Mouse (Mus musculus): Measurements from ENCODE around the gene Slc8a3.

The Slc8a3 gene

DNA sequence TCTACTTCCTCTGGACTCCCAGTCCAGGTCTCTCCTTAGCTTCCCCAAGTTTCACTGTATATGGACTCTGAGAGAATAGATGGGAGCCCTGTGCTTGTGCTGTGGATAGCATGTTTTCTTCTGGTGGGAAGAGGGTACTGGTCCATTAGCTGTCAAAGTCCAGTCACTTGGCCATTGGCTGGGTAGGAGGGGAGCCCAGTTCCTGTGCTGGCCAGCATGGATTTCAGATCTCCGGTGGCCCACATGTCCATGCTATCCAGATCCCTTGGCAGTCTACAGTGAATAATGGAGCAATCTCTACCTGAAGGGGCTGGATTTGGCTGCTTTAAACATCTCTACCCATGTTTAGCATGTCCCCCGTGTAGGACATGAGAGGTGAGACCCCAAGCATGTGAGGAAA lies 148.0 kb downstream of the Slc8a3 start:
- no peak for DNase-seq (ENCODE audit: low read depth, low spot score)

DNA sequence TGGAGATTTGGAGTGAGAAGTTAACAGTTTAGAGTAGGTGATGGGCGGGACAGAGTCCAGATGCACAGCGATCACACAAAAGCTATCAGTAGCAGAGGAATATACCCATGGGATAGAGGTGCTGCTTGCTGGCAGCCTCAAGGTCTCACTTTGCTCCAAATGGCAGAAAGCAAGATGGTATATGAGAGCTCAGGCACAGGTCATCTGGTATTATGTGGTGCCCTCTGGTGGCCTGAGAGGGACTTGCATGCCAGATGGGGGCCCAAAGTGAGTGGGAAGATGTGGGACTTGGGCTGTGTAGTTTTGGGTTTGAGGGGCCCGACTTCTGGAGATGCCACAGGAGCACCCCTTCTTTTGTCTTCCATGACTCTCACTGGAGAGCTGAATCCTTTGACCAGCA lies 150.9 kb downstream of the Slc8a3 start:
- DNase-seq (ENCODE audit: low read depth, low spot score) = peak; percentile 66

DNA sequence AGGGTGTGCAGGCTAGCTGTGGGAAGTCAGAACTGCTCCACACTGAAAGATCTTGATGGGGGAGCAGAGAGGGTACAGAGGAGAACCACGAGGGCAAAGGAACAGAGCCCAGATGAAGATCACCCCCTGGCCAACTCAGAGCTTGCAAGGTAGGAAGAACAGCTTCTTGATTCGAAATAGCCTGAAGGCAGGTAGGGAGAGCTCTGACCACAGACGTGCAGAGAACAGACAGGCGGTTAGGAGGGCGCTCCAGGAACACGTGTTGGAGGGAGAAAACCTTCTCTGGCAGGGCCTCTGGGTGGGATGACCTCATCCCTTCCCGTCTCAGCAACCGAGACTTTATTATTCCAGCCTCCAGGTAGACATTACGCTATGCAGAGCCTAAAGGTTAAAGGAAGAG lies 157.7 kb downstream of the Slc8a3 start:
- no peak for DNase-seq (ENCODE audit: low read depth, low spot score)

DNA sequence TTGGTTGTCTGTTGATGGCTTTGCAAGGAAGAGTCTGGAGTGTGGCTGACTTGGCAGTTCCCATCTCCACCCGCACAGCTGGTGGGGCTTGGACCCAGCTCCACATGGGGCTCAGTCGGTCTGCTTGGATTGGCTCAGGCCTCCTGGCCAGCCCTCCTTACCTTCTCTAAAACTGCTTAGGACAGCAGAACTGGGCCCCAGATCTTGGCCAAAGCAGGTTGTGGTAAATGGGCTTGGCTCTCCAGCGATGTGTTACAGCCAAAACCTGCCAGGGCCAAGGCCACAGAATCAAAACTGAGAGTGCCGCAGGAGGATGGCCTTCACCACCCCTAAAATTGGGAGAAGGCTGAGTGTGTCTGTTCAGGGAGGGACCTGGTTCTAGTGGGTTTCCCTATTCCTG lies 159.1 kb downstream of the Slc8a3 start:
- DNase-seq (ENCODE audit: low read depth, low spot score) = no peak

DNA sequence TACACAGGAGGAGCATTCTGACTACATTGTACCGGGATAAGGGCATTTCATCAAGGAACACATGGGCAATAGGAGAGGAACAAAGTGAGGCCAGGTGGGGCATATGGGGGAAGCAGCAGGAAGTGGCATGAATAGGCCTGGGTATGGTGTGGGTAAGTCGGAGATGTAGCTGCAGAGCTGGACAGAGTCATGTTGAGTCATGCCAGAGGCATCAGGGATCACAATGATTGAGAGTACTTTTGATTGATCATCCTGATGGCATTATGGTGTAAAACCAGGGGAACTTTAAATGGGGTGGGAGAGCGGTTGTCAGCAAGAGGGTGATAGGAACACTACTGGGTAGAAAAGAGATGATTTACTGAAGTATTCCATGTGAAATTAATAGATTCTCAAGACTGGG lies 160.0 kb downstream of the Slc8a3 start:
- DNase-seq (ENCODE audit: low read depth, low spot score) = no peak

DNA sequence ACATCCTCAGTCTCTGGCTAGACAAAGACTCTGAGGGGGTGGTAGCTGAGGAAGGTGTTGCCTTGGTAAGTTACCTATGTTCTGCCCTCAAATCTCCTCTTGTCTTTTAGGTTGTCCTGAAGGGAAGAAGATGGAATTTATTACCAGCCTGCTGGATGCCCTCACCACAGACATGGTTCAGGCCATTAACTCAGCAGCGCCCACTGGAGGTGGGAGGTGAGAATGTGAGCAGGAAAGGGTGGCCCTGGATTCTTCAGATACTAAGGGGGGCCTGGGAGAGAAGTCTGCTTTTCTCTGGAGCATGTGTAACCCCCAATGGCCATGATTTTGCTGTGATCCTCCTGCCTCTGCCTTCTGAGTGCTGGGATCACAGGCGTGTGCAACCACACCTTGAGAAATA lies 162.9 kb downstream of the Slc8a3 start:
- no peak for DNase-seq (ENCODE audit: low read depth, low spot score)

DNA sequence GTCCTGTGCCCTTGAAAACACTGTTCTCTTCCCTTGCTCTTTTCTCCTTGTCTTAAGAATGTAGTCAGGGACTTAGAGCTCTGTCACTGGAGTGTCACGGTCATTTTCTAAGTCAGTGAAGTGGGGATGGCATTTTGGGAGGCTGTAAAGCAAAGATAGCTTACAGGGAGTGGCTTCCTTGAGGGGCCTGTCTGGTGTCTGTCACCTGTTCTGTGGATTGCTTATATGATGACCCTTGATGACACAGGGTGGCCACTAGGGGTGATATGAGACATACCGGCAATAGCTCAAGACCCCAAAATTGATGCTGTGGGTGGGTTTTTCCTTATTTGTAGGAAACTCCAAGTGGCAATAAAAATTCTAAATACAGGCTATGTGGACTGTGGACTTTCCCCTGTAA lies 164.5 kb downstream of the Slc8a3 start:
- peak; percentile 35 for DNase-seq (ENCODE audit: low read depth, low spot score)

DNA sequence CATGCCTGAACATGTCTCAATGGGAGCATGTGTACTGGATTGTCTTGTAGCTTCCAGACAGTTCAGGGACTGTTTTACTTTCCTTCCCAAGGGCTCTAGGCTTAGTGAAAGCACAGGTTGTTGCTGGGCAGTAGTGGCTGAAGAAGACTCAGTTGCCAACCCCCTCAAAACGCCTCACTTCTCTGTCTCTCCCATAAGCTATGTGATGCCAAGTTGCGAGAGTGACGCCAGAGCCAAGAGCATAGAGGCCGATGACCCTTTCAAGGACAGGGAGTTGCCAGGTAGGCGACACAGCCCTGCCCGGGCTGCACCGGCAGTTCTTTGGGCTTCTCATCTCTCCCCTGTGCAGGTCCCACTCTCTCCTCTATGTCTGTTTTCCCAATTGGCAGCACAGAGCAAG lies 164.9 kb downstream of the Slc8a3 start:
- DNase-seq (ENCODE audit: low read depth, low spot score) = peak; percentile 31

DNA sequence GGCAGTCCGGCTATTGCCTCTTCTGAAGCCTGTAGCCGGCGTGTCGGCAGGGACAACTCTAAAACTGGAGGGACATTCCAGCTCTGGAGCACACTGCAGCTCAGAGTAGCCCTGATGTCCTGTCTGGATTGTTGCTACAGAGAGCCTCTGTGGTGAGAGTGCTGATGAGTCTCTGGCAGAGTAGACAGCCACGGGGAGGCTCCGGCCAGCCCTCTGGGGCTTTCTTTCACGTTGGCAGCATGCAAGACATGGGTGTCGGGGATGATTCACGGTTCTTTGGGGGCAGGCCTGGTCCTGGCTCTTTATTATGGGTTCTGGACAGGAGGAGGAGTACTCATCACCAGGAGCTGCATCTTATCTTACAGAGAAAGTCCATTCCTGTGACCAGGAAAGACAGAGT lies 165.8 kb downstream of the Slc8a3 start:
- DNase-seq (ENCODE audit: low read depth, low spot score) = peak; percentile 8

DNA sequence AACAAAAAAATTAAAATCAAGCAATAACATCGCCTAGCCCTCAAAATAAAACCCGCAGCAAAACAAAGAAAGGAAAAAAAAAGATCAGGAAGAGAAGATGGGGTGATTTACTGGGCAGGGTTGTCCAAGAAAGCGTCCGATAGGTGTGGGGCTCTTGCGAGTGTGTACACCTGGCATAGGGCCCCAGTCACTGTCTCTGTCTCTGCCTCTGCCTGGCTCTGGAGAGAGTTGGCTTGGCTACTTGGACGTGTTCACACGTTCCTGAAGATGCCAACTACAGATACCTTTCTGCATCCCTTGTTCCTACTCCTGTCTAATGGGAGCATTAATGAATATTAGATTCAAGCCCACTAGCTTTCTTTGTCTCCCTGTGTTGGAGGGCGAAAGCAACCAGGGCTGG lies 166.4 kb downstream of the Slc8a3 start:
- DNase-seq (ENCODE audit: low read depth, low spot score) = no peak

DNA sequence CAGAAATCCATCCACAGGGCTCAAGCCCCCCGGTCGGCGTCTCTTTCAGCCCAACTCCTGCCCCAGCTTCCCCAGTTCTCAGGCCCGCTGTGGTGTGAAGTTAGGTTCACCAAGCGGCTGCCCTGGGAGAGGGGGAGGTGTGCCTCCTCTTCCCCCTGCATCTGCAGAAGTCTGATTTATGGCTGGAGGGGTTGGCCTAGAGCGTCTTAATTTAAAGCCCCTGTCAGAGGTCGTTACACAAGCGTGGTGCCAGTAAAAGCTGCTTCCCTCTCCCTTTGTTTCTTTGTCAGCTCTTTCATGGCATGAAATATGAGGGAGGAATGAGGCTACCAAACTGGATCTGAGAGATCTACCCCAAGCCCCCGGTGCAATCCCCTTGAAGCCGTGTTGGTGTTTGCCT lies 166.9 kb downstream of the Slc8a3 start:
- DNase-seq (ENCODE audit: low read depth, low spot score) = no peak

DNA sequence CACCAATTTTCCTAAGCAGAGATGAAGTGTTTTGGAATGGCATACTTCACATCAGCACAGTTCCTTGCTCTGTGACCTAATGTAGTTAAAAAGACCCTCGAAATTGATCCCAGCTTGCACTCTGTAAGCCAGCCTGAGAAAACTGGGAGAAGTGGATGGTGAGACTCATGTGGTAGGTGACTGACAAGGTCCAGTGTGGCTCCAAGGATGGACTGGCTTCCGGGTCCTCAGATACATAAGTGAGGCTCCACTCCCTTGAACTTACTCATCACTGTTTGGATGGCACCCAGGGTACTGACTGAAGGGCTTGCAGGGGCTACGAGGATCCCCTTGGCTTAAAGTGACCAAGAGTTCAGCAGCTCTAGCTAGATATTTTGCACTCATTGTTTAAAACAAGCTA lies 169.4 kb downstream of the Slc8a3 start:
- DNase-seq (ENCODE audit: low read depth, low spot score) = no peak

DNA sequence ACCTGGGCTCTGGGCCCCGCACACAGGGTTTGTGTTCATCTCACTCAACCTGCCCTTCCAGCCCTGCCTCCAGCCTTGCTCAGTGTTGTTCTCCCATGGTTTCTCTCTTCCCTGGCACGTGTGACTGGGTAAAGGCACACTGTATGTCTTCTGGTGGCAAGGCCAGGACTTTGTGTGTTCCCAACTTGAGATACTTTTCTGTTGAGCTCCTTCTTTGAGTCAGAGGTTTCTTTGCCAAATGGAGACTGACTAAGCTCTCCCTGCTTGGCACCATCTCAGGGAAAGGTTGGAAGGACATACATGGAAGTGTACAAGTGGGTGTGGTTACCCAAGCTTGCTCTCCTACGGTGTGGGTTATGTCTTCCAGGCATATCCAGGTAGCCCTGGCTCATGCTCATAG lies 169.8 kb downstream of the Slc8a3 start:
- DNase-seq (ENCODE audit: low read depth, low spot score) = no peak

DNA sequence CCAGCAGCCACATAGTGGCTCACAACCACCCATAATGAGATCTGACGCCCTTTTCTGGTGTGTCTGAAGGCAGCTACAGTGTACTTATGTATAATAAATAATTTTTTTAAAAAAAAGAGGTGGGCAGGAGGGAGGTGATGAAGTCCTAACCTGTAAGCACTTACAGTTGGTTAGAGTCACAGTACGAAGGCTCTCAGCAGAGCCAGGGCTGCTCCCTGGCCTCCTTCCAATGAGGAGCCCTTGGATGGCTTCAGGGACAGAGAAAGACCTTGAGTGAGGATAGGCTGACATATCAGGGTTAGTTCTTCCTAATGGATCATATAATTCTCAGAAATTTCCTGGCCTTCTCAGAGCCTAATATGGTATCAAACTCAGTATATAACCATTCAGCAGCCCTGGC lies 171.7 kb downstream of the Slc8a3 start:
- no peak for DNase-seq (ENCODE audit: low read depth, low spot score)

DNA sequence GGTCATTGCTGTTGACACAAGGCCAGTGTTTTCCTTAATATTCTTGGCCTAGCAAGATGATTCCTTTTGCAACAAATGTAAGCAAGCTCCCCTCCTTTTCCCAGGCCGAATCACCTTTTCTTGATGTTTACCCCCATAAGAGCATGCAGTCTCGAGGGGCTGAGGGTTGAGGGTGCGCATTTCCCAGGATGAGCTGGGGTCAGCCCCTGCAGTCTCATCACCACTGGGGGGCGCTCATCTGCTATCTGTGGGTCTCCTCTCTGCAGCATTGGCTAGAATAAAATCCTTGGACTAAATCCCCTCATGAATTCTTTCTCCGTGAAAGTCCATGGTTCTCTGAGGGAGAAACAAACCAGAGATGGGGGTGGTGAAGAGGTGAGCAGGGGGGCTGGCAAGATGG lies 172.1 kb downstream of the Slc8a3 start:
- DNase-seq (ENCODE audit: low read depth, low spot score) = peak; percentile 56

DNA sequence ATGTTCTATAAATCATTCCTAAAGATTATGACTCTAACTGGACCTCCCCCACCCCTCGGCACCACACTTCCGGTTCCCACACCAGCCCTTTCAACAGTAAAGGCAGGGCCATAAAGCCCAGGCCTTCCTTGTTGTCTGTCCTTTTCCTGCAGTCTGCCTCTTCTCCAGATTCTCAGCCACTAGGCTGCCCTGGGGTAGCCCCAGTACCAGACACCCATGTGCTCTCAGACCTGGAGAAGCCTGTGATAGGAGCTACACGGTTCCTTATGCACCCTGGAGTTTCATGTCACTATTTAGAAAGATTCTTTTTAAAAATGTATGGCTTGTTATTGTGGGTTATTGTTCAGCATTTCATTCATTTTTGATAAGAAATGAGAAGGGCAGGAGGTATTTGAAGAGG lies 172.6 kb downstream of the Slc8a3 start:
- no peak for DNase-seq (ENCODE audit: low read depth, low spot score)

DNA sequence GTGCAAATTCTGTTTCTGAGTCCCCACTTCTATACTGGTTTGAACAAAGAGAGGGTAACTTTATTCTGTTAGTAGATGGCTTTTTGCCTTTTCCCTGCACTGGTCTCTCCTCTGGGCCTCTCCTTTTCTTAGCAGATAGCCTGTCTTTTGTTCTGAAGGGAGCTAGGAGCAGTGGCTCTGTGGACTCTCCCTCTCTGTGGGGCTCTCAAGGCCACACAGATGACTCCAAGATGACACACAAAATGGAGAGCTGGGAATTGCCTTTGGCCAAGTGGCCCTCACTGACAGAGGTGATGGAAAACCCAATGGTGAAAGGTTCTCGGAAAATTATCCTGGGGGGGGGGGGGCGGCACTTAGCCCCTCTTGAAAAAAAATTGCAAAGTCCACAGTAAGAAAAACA lies 173.0 kb downstream of the Slc8a3 start:
- DNase-seq (ENCODE audit: low read depth, low spot score) = no peak

DNA sequence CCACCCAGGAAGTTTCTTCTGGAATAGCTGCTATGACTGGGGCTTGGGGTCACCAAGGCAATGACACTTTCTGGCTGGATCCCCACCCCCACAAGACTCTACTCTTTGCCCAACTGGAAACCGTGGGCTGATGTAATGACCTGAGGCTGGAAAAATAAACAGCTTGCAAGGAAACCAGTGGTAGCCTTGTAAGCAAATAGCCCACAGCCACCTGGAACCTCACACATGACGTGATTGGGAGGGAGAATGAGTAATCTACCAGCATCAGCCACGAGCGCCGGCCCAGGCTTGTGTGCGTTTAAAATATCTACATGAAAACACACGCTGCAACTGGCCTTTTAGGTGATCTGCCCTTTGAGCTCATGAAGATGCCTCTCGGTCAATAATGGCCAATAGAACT lies 176.1 kb downstream of the Slc8a3 start:
- DNase-seq (ENCODE audit: low read depth, low spot score) = no peak

DNA sequence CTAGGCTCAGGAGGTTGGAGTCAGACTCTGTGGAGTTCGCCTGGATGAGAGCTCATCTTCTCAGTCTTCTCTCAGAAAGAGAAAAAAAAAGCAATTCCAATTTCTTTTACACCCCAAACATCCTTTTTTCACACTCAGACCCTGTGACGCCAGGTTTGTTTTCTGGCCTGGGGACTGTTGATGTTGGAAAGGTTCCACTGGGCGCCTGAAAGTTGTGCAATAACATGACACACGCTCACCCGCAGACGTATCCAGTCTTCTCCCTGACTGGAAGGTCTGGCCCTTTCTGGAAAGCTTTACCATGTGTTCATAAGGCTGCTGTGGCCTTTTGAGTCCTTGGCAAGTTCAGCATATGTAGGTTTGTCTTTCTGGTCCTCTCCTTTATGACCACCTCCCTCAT lies 177.3 kb downstream of the Slc8a3 start:
- DNase-seq (ENCODE audit: low read depth, low spot score) = no peak

DNA sequence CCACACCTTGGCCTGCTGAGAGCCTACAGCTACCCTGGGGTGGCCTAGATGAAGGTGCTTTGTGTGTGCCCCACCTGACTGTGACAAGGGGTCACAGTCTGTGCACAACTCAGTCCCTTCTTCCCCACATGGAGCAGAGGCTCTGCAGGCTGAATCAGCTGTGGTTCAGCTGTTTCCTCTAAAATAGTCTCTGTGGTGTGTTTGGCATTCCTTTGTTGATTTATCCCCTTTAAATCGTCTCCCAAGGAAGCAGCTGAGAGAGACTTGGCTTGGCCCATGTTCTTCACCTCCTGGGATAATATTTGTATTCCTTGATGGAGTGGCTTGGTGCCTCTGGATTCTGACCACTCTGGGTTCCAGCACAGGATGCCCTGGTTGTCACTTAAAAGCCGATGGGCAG lies 180.9 kb downstream of the Slc8a3 start:
- no peak for DNase-seq (ENCODE audit: low read depth, low spot score)

DNA sequence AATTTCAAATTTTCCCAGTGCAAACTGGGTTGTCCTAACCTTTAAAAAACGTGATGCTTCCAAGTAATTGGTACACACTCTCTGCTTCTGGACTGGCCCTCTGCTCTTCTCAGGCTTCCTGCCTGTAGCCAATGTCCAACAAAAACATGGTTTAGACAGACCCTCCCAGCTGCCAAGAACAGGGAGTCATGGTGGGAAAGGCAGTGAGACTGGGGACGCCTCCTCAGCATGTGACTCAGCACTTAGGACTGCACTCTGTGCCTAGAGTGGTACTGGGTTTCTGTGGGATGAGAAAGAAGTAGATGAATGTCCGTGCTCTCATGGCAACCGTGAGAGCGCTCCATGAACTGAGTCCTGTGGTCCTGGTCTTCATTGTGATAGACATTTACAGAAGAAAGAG lies 182.1 kb downstream of the Slc8a3 start:
- no peak for DNase-seq (ENCODE audit: low read depth, low spot score)

DNA sequence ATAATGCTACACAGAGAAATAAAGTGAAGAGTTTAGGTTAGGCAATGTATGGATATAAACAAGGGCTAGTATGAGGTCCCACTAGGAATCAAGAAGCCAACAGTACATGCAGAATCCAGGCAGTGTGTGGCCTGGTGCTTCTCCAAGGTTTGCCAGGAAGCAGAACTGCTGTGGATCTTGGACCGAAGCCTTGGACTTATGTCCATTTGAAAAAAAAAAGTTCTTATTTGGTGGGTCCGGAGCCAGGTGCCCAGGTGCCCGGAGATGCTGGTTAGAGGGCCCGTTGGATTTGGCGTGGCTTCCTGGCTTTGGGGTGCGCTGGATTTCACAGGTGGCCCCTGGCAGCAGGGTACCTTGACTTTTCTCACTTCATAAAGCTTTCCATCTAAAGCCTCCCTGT lies 185.0 kb downstream of the Slc8a3 start:
- DNase-seq (ENCODE audit: low read depth, low spot score) = no peak
